Mouse (Mus musculus): ENCODE results near the gene Cxcr5.

GRCm38 (mm10) chr9:44521927-44522326 is 39.8 kb downstream of the Cxcr5 start:
- TF ChIP-seq CTCF (IDR thresholded peaks at IDR 0.05; ENCODE audit: borderline replicate concordance, insufficient read depth, low read length) (no peak), POLR2A (IDR thresholded peaks at IDR 0.05; ENCODE audit: low read depth, low read length) (no peak)

Measured in embryonic fibroblast, embryonic 13.5 days (primary cell).